Comparison of ENCODE assay signal across 17 mouse cellular contexts in genomic region chr9:45202021-45202798, GRCm38 (mm10). TPM values are rescaled to one million over a fixed set of nuclear protein-coding genes. Genes with fewer than 3 reads are reported as not detected.
DNase-seq lines count a peak whose midpoint lies in the region; ATAC-seq and TF ChIP-seq lines count a peak whose summit lies in the region.
"Had no signal": no experiment of that assay in that cellular context is flagged by ENCODE, and none has a peak within 500 bp of the region (broad histone marks: within the 10 kb centered on the region; RNA-seq: fewer than 3 reads in every experiment).

No protein-coding gene starts in this region.

- intact Hi-C loops in heart, adult 2 months (cut with DNase I), result no loop called here

- H3K9ac ChIP-seq in liver, adult 2 months (ENCODE audit: low read depth, low read length), result 0 out of 2 replicates have a peak overlapping the region, but pooled peaks have one; percentile 4
- peak overlapping the region; percentile 59 for H3K9ac ChIP-seq in intestine, embryonic 16.5 days (ENCODE audit: low read depth, low read length)
- peak overlapping the region; percentile 40; the same call in 1 of the 2 replicates for H3K9ac ChIP-seq in stomach, embryonic 16.5 days (ENCODE audit: low read length)
- H3K9ac ChIP-seq in heart, adult 2 months (ENCODE audit: low read depth, low read length), result no peak overlapping the region
- H3K9ac ChIP-seq: embryonic facial prominence, embryonic 13.5 days; forebrain, embryonic 12.5 days; limb, embryonic 12.5 days had no signal

- no peaks in the 10 kb centered on the region for H3K36me3 ChIP-seq in liver, adult 2 months (ENCODE audit: control insufficient read depth, insufficient read depth, low read length)
- no peaks in the 10 kb centered on the region for H3K36me3 ChIP-seq in intestine, embryonic 16.5 days (ENCODE audit: control insufficient read depth, insufficient read depth, low read length)
- H3K36me3 ChIP-seq in stomach, embryonic 16.5 days (ENCODE audit: control insufficient read depth, insufficient read depth, low read length), result no peaks in the 10 kb centered on the region
- H3K36me3 ChIP-seq in heart, adult 2 months (ENCODE audit: control insufficient read depth, insufficient read depth, low read length), result no peaks in the 10 kb centered on the region
- H3K36me3 ChIP-seq: embryonic facial prominence, embryonic 13.5 days; forebrain, embryonic 12.5 days; G1E; limb, embryonic 12.5 days had no signal

- DNase-seq in liver, adult 2 months (ENCODE audit: extremely low read depth, low read depth, low spot score), result peak; percentile 95
- no peak for DNase-seq in liver
- peak; percentile 30 to 49 for DNase-seq in kidney, postnatal 4 days
- no peak for DNase-seq in heart, adult 2 months
- no peak for DNase-seq in cerebellum, adult 9-10 months
- DNase-seq: cerebellum, postnatal 25 days had no signal

- no peaks in the 10 kb centered on the region for H3K79me2 ChIP-seq in liver, adult 2 months (ENCODE audit: control insufficient read depth, insufficient read depth, low read length)
- H3K79me2 ChIP-seq in heart, adult 2 months (replicated peaks; ENCODE audit: control insufficient read depth, insufficient read depth, low read length), result no peaks in the 10 kb centered on the region

- ATAC-seq in intestine, embryonic 16.5 days, result peak; percentile 65
- peak; percentile 67 for ATAC-seq in stomach, embryonic 16.5 days (ENCODE audit: insufficient read depth, low FRiP score)
- ATAC-seq in inflammation-experienced regulatory T-cells, adult 6 months, result no peak

- H3K4me3 ChIP-seq in liver, adult 2 months (ENCODE audit: insufficient read depth, low read depth, low read length), result no peak overlapping the region
- H3K4me3 ChIP-seq in intestine, embryonic 16.5 days (ENCODE audit: low read length), result peak overlapping the region; percentile 44
- peak overlapping the region; percentile 38 for H3K4me3 ChIP-seq in stomach, embryonic 16.5 days (replicated peaks; ENCODE audit: low read length)
- no peak overlapping the region for H3K4me3 ChIP-seq in heart, adult 2 months
- H3K4me3 ChIP-seq: embryonic facial prominence, embryonic 13.5 days; forebrain, embryonic 12.5 days; limb, embryonic 12.5 days had no signal

- no peaks in the 10 kb centered on the region for H3K9me3 ChIP-seq in intestine, embryonic 16.5 days (ENCODE audit: control insufficient read depth, low read length)
- no peaks in the 10 kb centered on the region for H3K9me3 ChIP-seq in stomach, embryonic 16.5 days (replicated peaks; ENCODE audit: control insufficient read depth, low read length)
- H3K9me3 ChIP-seq: embryonic facial prominence, embryonic 13.5 days; forebrain, embryonic 12.5 days; G1E; limb, embryonic 12.5 days had no signal

- no peak for TF ChIP-seq POLR2A in liver, adult 2 months (IDR thresholded peaks at IDR 0.05; ENCODE audit: extremely low read depth, insufficient read depth, low read length)
- TF ChIP-seq POLR2A in heart, adult 2 months (IDR thresholded peaks at IDR 0.05; ENCODE audit: insufficient read depth, low read depth, low read length), result no peak

- TF ChIP-seq EP300 in heart, adult 2 months (IDR thresholded peaks at IDR 0.05; ENCODE audit: insufficient read depth, low read depth, low read length), result no peak

- H3K4me2 ChIP-seq in intestine, embryonic 16.5 days (ENCODE audit: low read depth, low read length), result peak overlapping the region; percentile 54
- peak overlapping the region; percentile 49 for H3K4me2 ChIP-seq in stomach, embryonic 16.5 days (ENCODE audit: low read depth, low read length)
- H3K4me2 ChIP-seq: embryonic facial prominence, embryonic 13.5 days; forebrain, embryonic 12.5 days; limb, embryonic 12.5 days had no signal

- no peak for TF ChIP-seq CTCF in liver, adult 2 months (IDR thresholded peaks at IDR 0.05; ENCODE audit: low read depth, low read length)
- no peak for TF ChIP-seq CTCF in heart, adult 2 months (IDR thresholded peaks at IDR 0.05)

- peaks cover 16% of the 10 kb centered on the region; the same call in 1 of the 2 replicates for H3K4me1 ChIP-seq in liver, adult 2 months (ENCODE audit: control insufficient read depth, insufficient read depth, low read length)
- peaks cover 19% of the 10 kb centered on the region; the same call in 1 of the 2 replicates for H3K4me1 ChIP-seq in intestine, embryonic 16.5 days (ENCODE audit: control insufficient read depth, insufficient read depth, low read length)
- H3K4me1 ChIP-seq in stomach, embryonic 16.5 days (ENCODE audit: control insufficient read depth, insufficient read depth, low read length), result 0 out of 2 replicates have a peak, but pooled peaks cover 4% of the 10 kb centered on the region
- no peaks in the 10 kb centered on the region for H3K4me1 ChIP-seq in heart, adult 2 months (ENCODE audit: control insufficient read depth, insufficient read depth, low read length)
- H3K4me1 ChIP-seq: embryonic facial prominence, embryonic 13.5 days; forebrain, embryonic 12.5 days had no signal

- 38% methylated on average over 9 of the region's 9 CpGs for WGBS in liver, adult 2 months
- 49% methylated on average over 9 of the region's 9 CpGs for WGBS in intestine, embryonic 16.5 days
- 59% methylated on average over 9 of the region's 9 CpGs for WGBS in stomach, embryonic 16.5 days
- 64% methylated on average over 9 of the region's 9 CpGs for WGBS in heart, adult 2 months

- no peaks in the 10 kb centered on the region for H3K27me3 ChIP-seq in liver, adult 2 months (ENCODE audit: control insufficient read depth, insufficient read depth, low read length)
- H3K27me3 ChIP-seq in intestine, embryonic 16.5 days (replicated peaks; ENCODE audit: control insufficient read depth, insufficient read depth, low read length), result no peaks in the 10 kb centered on the region
- no peaks in the 10 kb centered on the region for H3K27me3 ChIP-seq in stomach, embryonic 16.5 days (ENCODE audit: control insufficient read depth, insufficient read depth, low read length)
- H3K27me3 ChIP-seq in heart, adult 2 months (ENCODE audit: control insufficient read depth, insufficient read depth, low read length), result no peaks in the 10 kb centered on the region
- H3K27me3 ChIP-seq: embryonic facial prominence, embryonic 13.5 days; limb, embryonic 12.5 days had no signal

- peak overlapping the region; percentile 86 for H3K27ac ChIP-seq in liver, adult 2 months (replicated peaks; ENCODE audit: insufficient read depth, low read depth, low read length)
- peak overlapping the region; percentile 88 for H3K27ac ChIP-seq in intestine, embryonic 16.5 days (ENCODE audit: low read length)
- H3K27ac ChIP-seq in stomach, embryonic 16.5 days (ENCODE audit: low read length), result peak overlapping the region; percentile 74
- no peak overlapping the region for H3K27ac ChIP-seq in heart, adult 2 months
- H3K27ac ChIP-seq: embryonic facial prominence, embryonic 13.5 days; forebrain, embryonic 12.5 days; limb, embryonic 12.5 days had no signal

RNA-seq across cellular contexts. Expression of gene Tmprss4, which starts 1.7 kb away (rescaled TPM):
- total RNA-seq in liver, adult 2 months (2014; rRNA removed), result 0.37 and 1.1 TPM in 2 replicates
- polyA plus RNA-seq in liver, adult 2 months (2012; rRNA removed), result 0.14 and 0.43 TPM in 2 replicates
- polyA plus RNA-seq in intestine, embryonic 16.5 days (2015; fragmentation: Nextera tagmentation; extraction: Ambion mirVana), result 45.2 and 46.2 TPM in 2 replicates
- 31.5 and 40.1 TPM in 2 replicates for polyA plus RNA-seq in stomach, embryonic 16.5 days (2015; fragmentation: Nextera tagmentation; extraction: Ambion mirVana)
- not detected for total RNA-seq in heart, adult 2 months (2021)
- polyA plus RNA-seq in heart, adult 2 months (2012; rRNA removed), result 0.82 TPM in 1 of 2 replicates, not detected in the other
- polyA plus RNA-seq in inflammation-experienced regulatory T-cells, adult 6 months (2017; shearing (Covaris generic)), result not detected
- total RNA-seq: adrenal gland, postnatal 14 days; gastrocnemius, adult 8-10 months; heart, postnatal 25 days; layer of hippocampus, postnatal 14 days had no signal
- polyA plus RNA-seq: G1E; limb, embryonic 12.5 days had no signal

RNA-seq across cellular contexts. Expression of gene BC049352, which starts 20.4 kb away (rescaled TPM):
- total RNA-seq in liver, adult 2 months (2014; rRNA removed), result 0.55 and 0.60 TPM in 2 replicates
- 0.17 and 0.44 TPM in 2 replicates for polyA plus RNA-seq in liver, adult 2 months (2012; rRNA removed)
- polyA plus RNA-seq in intestine, embryonic 16.5 days (2015; fragmentation: Nextera tagmentation; extraction: Ambion mirVana), result 0.15 and 0.36 TPM in 2 replicates
- 0.27 TPM in 1 of 2 replicates, not detected in the other for polyA plus RNA-seq in stomach, embryonic 16.5 days (2015; fragmentation: Nextera tagmentation; extraction: Ambion mirVana)
- not detected for total RNA-seq in heart, adult 2 months (2021)
- 0.09 and 0.23 TPM in 2 replicates for polyA plus RNA-seq in heart, adult 2 months (2012; rRNA removed)
- polyA plus RNA-seq in inflammation-experienced regulatory T-cells, adult 6 months (2017; shearing (Covaris generic)), result 1 to 10 TPM; 2.7 to 4.2 (median 4.1) TPM
- total RNA-seq: adrenal gland, postnatal 14 days; heart, postnatal 25 days had no signal
- polyA plus RNA-seq: G1E; limb, embryonic 12.5 days had no signal

Comparison
In these comparisons a context has a peak if more than half of its experiments do, and no peak if none do; other contexts are left out.
1. DNase-seq: peak in liver, adult 2 months (single experiment) and kidney, postnatal 4 days (2 of 2); none in liver (single experiment), heart, adult 2 months (0 of 2) and cerebellum, adult 9-10 months (single experiment).
2. H3K4me3 ChIP-seq: peak in intestine, embryonic 16.5 days (single experiment) and stomach, embryonic 16.5 days (single experiment); none in liver, adult 2 months (single experiment) and heart, adult 2 months (single experiment).
3. RNA of gene Tmprss4, which starts 1.7 kb away (polyA plus RNA-seq): 45.2 to 46.2 TPM in intestine, embryonic 16.5 days and 31.5 to 40.1 TPM in stomach, embryonic 16.5 days; 0.82 TPM in heart, adult 2 months, 0.14 to 0.43 TPM in liver, adult 2 months and not detected in inflammation-experienced regulatory T-cells, adult 6 months; every median in the first group is over 10 times any median in the second.